Mouse (Mus musculus) lung, postnatal 0 days (tissue): ENCODE measurements at regions not wholly inside any gene's neighbourhood (a gene's known extent, or its start where the extent isn't known, plus 50 kb on each side); places are given as distances from the start of the nearest gene placed in this dataset.
A peak's percentile ranks its signal among the peaks of the same experiment; 100 is the strongest.

Experiments used
- ATAC-seq: fragments of 200-750 bp; cut with Nextera tagmentation; 2 replicates; pipeline ENCODE4 v1.8.0; 2017; ENCODE audit warnings: moderate library complexity
- DNase-seq: peaks from one replicate; pipeline ENCODE4 v3.0.0-alpha.2; 2016; ENCODE audit warnings: low spot score
- H3K27ac ChIP-seq: fragments of 300-500 bp; sonication (generic); 2 replicates; pipeline ENCODE4 v1.5.1; 2014; ENCODE audit warnings: antibody characterized with exemption, mild to moderate bottlenecking, low read length, mixed read lengths
- H3K27me3 ChIP-seq: fragments of 300-500 bp; sonication (generic); replicated peaks from 2 replicates; pipeline ENCODE4 v1.6.1; 2014; ENCODE audit warnings: low read length, mixed read lengths; ENCODE audit not compliant: insufficient read depth
- H3K36me3 ChIP-seq: fragments of 300-500 bp; sonication (generic); 2 replicates; pipeline ENCODE4 v1.6.1; 2014; ENCODE audit warnings: low read length, mixed read lengths; ENCODE audit not compliant: insufficient read depth
- H3K4me1 ChIP-seq: fragments of 300-500 bp; sonication (generic); 2 replicates; pipeline ENCODE4 v1.6.1; 2014; ENCODE audit warnings: antibody characterized with exemption, low read depth, low read length, mixed read lengths; ENCODE audit not compliant: insufficient read depth
- H3K4me2 ChIP-seq: fragments of 300-500 bp; sonication (generic); replicated peaks from 2 replicates; pipeline ENCODE4 v1.6.1; 2014; ENCODE audit warnings: low read depth, mild to moderate bottlenecking, low read length, moderate library complexity, mixed read lengths
- H3K4me3 ChIP-seq: fragments of 300-500 bp; sonication (generic); 2 replicates; pipeline ENCODE4 v1.5.1; 2014; ENCODE audit warnings: low read depth, low read length
- H3K9ac ChIP-seq: fragments of 300-500 bp; sonication (generic); replicated peaks from 2 replicates; pipeline ENCODE4 v1.6.1; 2014; ENCODE audit warnings: low read depth, mild to moderate bottlenecking
- H3K9me3 ChIP-seq: fragments of 300-500 bp; sonication (generic); 2 replicates; pipeline ENCODE4 v1.6.1; 2016; ENCODE audit warnings: low read length, mixed read lengths
- CTCF ChIP-seq: IDR thresholded peaks from 2 replicates; pipeline ENCODE4 v1.5.1; 2016; ENCODE audit warnings: antibody characterized with exemption, mild to moderate bottlenecking
- EP300 ChIP-seq: IDR thresholded peaks from 2 replicates; pipeline ENCODE4 v1.6.1; 2016; ENCODE audit warnings: antibody characterized with exemption, mild to moderate bottlenecking, control low read depth
- WGBS: fragments of 180-500 bp; shearing (Covaris S2); extraction: QIAGEN DNeasy Blood & Tissue Kit; methylation state at CpG from one replicate; pipeline ENCODE4 v1.1.7; 2014; 5-methylcytosine and 5-hydroxymethylcytosine counted together

DNA sequence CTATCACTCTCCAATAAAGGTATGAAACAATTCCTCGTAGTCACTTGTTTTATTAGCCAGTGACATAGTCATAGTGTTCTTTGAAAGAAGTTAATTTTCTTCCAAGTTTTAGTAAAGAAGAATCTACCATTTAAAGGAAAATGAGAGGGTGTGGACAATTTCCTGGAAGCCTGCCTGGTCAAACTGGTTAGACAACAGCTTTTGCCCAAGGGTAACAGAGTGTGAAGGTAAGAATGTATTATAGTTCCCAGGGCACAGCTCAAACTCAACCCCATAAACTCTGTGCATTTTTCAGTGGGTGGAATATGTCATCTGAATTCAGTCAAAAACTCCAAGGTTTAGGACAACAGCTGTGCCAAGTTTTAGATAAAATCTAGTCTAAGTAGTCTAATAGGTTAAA, 240.1 kb upstream of the Atp2b1 start:
- 44% methylated on average over 1 of the region's 1 CpGs for WGBS
- no peak overlapping the region for H3K27ac ChIP-seq
- no peak for ATAC-seq

DNA sequence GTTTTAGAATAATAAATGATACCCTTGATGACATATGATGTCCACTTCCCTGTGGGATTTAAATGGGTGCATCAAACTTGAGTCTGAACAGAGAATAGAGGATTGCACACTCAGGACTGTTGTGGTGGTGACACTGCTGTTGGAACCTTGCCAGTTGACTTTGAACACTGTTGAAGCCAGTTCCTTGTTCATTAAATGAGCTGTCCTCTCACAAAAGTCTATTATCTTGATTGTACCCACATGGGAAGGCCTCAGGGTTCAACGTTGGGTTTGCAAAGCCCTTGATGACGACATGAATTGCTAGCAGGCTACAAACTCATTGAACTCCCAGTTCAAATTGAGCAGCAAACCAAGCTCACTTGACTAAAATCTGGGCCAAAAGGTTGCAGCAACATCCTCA, 237.3 kb upstream of the Atp2b1 start:
- Histone ChIP-seq H3K27ac (no peak overlapping the region), H3K36me3 (no peaks in the 10 kb centered on the region), H3K27me3 (no peaks in the 10 kb centered on the region), H3K4me3 (no peak overlapping the region), H3K9ac (no peak overlapping the region), H3K4me1 (no peaks in the 10 kb centered on the region), H3K9me3 (no peaks in the 10 kb centered on the region), H3K4me2 (no peak overlapping the region)
- DNase-seq, result no peak
- ATAC-seq, result no peak
- 68% methylated on average over 2 of the region's 2 CpGs for WGBS
- TF ChIP-seq EP300 (no peak), CTCF (no peak)

More for the DNA sequence above, 240.1 kb upstream of the Atp2b1 start:
- no peaks in the 10 kb centered on the region for H3K4me1 ChIP-seq
- no peak overlapping the region for H3K4me2 ChIP-seq
- H3K9me3 ChIP-seq, result no peaks in the 10 kb centered on the region
- no peak overlapping the region for H3K4me3 ChIP-seq
- H3K27me3 ChIP-seq, result no peaks in the 10 kb centered on the region
- no peak for TF ChIP-seq EP300
- no peak for TF ChIP-seq CTCF
- no peaks in the 10 kb centered on the region for H3K36me3 ChIP-seq
- H3K9ac ChIP-seq, result no peak overlapping the region
- DNase-seq, result peak; percentile 48

GRCm38 (mm10) chr10:98678234-98678633, 236.0 kb upstream of the Atp2b1 start:
- DNase-seq (peak; percentile 22), ATAC-seq (no peak)
- Histone ChIP-seq H3K4me2 (no peak overlapping the region), H3K36me3 (no peaks in the 10 kb centered on the region), H3K4me3 (no peak overlapping the region), H3K9me3 (no peaks in the 10 kb centered on the region), H3K4me1 (no peaks in the 10 kb centered on the region), H3K27ac (no peak overlapping the region), H3K27me3 (no peaks in the 10 kb centered on the region), H3K9ac (no peak overlapping the region)
- TF ChIP-seq CTCF (no peak), EP300 (no peak)
- WGBS, result 49% methylated on average over 4 of the region's 4 CpGs

DNA sequence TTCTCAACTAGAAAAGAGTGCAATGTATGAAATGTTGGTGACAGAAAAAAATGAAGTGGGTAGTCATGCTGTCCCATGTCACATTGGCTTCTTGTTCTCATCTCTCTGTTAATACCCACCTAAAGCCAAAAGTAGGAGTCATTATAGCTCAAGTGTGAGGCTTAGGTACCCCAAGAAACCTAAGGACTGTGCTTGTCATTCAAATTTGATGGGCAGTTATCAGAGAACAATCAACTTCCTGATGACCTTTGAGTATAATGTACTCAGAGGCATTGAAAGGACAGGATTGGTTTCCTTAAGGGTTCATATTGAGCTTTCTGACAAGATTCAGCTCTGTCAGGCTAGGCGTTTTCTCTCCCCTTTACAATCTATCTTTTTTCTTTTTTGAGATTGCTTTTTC, 231.8 kb upstream of the Atp2b1 start:
- Histone ChIP-seq H3K27ac (no peak overlapping the region), H3K4me3 (no peak overlapping the region), H3K4me2 (no peak overlapping the region), H3K9me3 (no peaks in the 10 kb centered on the region), H3K27me3 (no peaks in the 10 kb centered on the region), H3K4me1 (peaks cover 11% of the 10 kb centered on the region; the same call in 1 of the 2 replicates), H3K9ac (no peak overlapping the region), H3K36me3 (no peaks in the 10 kb centered on the region)
- TF ChIP-seq CTCF (no peak), EP300 (no peak)
- 100% methylated on average over 1 of the region's 1 CpGs for WGBS
- ATAC-seq, result no peak
- DNase-seq, result no peak

- 0 out of 2 replicates have a peak overlapping the region, but pooled peaks have one; percentile 29 for H3K9ac ChIP-seq
- DNase-seq (peak; percentile 85), ATAC-seq (peak; percentile 91)
- H3K36me3 ChIP-seq, result no peaks in the 10 kb centered on the region
- H3K4me1 ChIP-seq, result peaks cover 11% of the 10 kb centered on the region; the same call in 1 of the 2 replicates
- H3K4me2 ChIP-seq, result peak overlapping the region; percentile 48; the same call in 1 of the 2 replicates
- TF ChIP-seq CTCF (no peak), EP300 (peak; percentile 73)
- H3K4me3 ChIP-seq, result peak overlapping the region; percentile 27; the same call in 1 of the 2 replicates
- peak overlapping the region; percentile 38; the same call in 1 of the 2 replicates for H3K27ac ChIP-seq
- 12% methylated on average over 12 of the region's 12 CpGs for WGBS
- no peaks in the 10 kb centered on the region for H3K27me3 ChIP-seq
- H3K9me3 ChIP-seq, result no peaks in the 10 kb centered on the region
Measured at GRCm38 (mm10) chr10:98684195-98684594, 230.0 kb upstream of the Atp2b1 start.

DNA sequence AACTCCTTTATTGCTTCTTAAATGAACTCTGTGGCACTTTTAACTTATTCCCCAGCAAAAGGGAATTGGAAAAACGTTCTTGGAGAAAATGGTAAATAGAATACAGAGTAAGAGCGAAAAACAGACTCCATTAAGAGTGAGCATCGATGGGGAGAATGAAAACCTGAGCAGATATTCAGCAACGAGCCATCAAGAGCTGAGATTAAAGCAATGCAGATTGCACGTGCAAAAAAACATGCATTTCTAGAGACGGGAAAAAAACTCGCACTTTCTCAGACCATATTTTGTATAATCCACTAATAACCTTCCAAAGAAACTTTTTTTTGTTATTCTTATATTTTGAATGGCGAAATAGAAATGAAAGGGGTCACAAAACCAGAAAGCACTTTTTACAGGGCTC, 229.5 kb upstream of the Atp2b1 start:
- DNase-seq (no peak), ATAC-seq (no peak)
- TF ChIP-seq EP300 (no peak), CTCF (no peak)
- Histone ChIP-seq H3K27me3 (no peaks in the 10 kb centered on the region), H3K4me3 (peak overlapping the region; percentile 27; the same call in 1 of the 2 replicates), H3K36me3 (no peaks in the 10 kb centered on the region), H3K27ac (no peak overlapping the region; the same call in 1 of the 2 replicates), H3K9me3 (no peaks in the 10 kb centered on the region), H3K4me2 (peak overlapping the region; percentile 48; the same call in 1 of the 2 replicates), H3K9ac (no peak overlapping the region), H3K4me1 (peaks cover 11% of the 10 kb centered on the region; the same call in 1 of the 2 replicates)
- 50% methylated on average over 8 of the region's 8 CpGs for WGBS

GRCm38 (mm10) chr10:98685739-98686138, 228.5 kb upstream of the Atp2b1 start:
- peaks cover 11% of the 10 kb centered on the region; the same call in 1 of the 2 replicates for H3K4me1 ChIP-seq
- TF ChIP-seq EP300 (no peak), CTCF (no peak)
- no peak overlapping the region for H3K27ac ChIP-seq
- 78% methylated on average over 2 of the region's 2 CpGs for WGBS
- no peak for DNase-seq
- H3K36me3 ChIP-seq, result no peaks in the 10 kb centered on the region
- no peak overlapping the region for H3K4me3 ChIP-seq
- H3K27me3 ChIP-seq, result no peaks in the 10 kb centered on the region
- H3K4me2 ChIP-seq, result no peak overlapping the region
- no peak for ATAC-seq
- H3K9ac ChIP-seq, result no peak overlapping the region
- H3K9me3 ChIP-seq, result no peaks in the 10 kb centered on the region
